Mouse (Mus musculus): ENCODE data around the gene Fbp2. TPM values are rescaled to one million over a fixed set of nuclear protein-coding genes. Genes with fewer than 3 reads are reported as not detected.
"Not testable (repeated sequence)": the region's sequence is repeated elsewhere in the genome, so short reads cannot be mapped to it uniquely, and the experiment has no call there.

Fbp2 gene
- polyA plus RNA-seq, 1 experiment from 2014 or later: 0.13 TPM

GRCm38 (mm10) chr13:62870605-62871004 lies 12.4 kb upstream of the Fbp2 start:
- Histone ChIP-seq H3K4me2 (ENCODE audit: low read length) (no peak overlapping the region), H3K36me3 (ENCODE audit: control insufficient read depth, insufficient read depth, low read length) (no peaks in the 10 kb centered on the region), H3K4me1 (ENCODE audit: control insufficient read depth, insufficient read depth, low read length) (no peaks in the 10 kb centered on the region), H3K9me3 (replicated peaks; ENCODE audit: control insufficient read depth, low read length) (no peaks in the 10 kb centered on the region), H3K27ac (ENCODE audit: low read depth, low read length) (no peak overlapping the region), H3K9ac (ENCODE audit: low read length) (no peak overlapping the region), H3K4me3 (ENCODE audit: low read depth, low read length) (no peak overlapping the region), H3K27me3 (replicated peaks; ENCODE audit: control insufficient read depth, insufficient read depth, low read length) (no peaks in the 10 kb centered on the region)
- WGBS: 77% methylated on average over 2 of the region's 2 CpGs
- no peak for DNase-seq (ENCODE audit: low spot score)
- no peak for ATAC-seq

GRCm38 (mm10) chr13:62866817-62867216 lies 8.6 kb upstream of the Fbp2 start:
- Histone ChIP-seq H3K27ac (ENCODE audit: low read depth, low read length) (no peak overlapping the region), H3K4me1 (ENCODE audit: control insufficient read depth, insufficient read depth, low read length) (no peaks in the 10 kb centered on the region), H3K4me2 (ENCODE audit: low read length) (no peak overlapping the region), H3K9me3 (replicated peaks; ENCODE audit: control insufficient read depth, low read length) (no peaks in the 10 kb centered on the region), H3K27me3 (replicated peaks; ENCODE audit: control insufficient read depth, insufficient read depth, low read length) (no peaks in the 10 kb centered on the region), H3K36me3 (ENCODE audit: control insufficient read depth, insufficient read depth, low read length) (no peaks in the 10 kb centered on the region), H3K9ac (ENCODE audit: low read length) (no peak overlapping the region), H3K4me3 (ENCODE audit: low read depth, low read length) (no peak overlapping the region)
- no peak for ATAC-seq
- peak; percentile 47 for DNase-seq (ENCODE audit: low spot score)
- 49% methylated on average over 4 of the region's 4 CpGs for WGBS

GRCm38 (mm10) chr13:62865651-62866315 lies 7.6 kb upstream of the Fbp2 start:
- H3K9me3 ChIP-seq (replicated peaks; ENCODE audit: control insufficient read depth, low read length): no peaks in the 10 kb centered on the region
- no peaks in the 10 kb centered on the region for H3K4me1 ChIP-seq (ENCODE audit: control insufficient read depth, insufficient read depth, low read length)
- H3K27me3 ChIP-seq (replicated peaks; ENCODE audit: control insufficient read depth, insufficient read depth, low read length): no peaks in the 10 kb centered on the region
- H3K36me3 ChIP-seq (ENCODE audit: control insufficient read depth, insufficient read depth, low read length): no peaks in the 10 kb centered on the region
- 77% methylated on average over 11 of the region's 11 CpGs for WGBS
- ATAC-seq: no peak
- DNase-seq (ENCODE audit: low spot score): no peak
- H3K27ac ChIP-seq (ENCODE audit: low read depth, low read length): no peak overlapping the region
- no peak overlapping the region for H3K4me3 ChIP-seq (ENCODE audit: low read depth, low read length)
- no peak overlapping the region for H3K4me2 ChIP-seq (ENCODE audit: low read length)
- no peak overlapping the region for H3K9ac ChIP-seq (ENCODE audit: low read length)

GRCm38 (mm10) chr13:62863771-62864170 lies 5.5 kb upstream of the Fbp2 start:
- H3K36me3 ChIP-seq (ENCODE audit: control insufficient read depth, insufficient read depth, low read length): no peaks in the 10 kb centered on the region
- 81% methylated on average over 6 of the region's 6 CpGs for WGBS
- ATAC-seq (no peak), DNase-seq (ENCODE audit: low spot score) (no peak)
- H3K9me3 ChIP-seq (replicated peaks; ENCODE audit: control insufficient read depth, low read length): no peaks in the 10 kb centered on the region
- H3K9ac ChIP-seq (ENCODE audit: low read length): no peak overlapping the region
- H3K4me2 ChIP-seq (ENCODE audit: low read length): no peak overlapping the region
- no peaks in the 10 kb centered on the region for H3K27me3 ChIP-seq (replicated peaks; ENCODE audit: control insufficient read depth, insufficient read depth, low read length)
- H3K27ac ChIP-seq (ENCODE audit: low read depth, low read length): no peak overlapping the region
- no peak overlapping the region for H3K4me3 ChIP-seq (ENCODE audit: low read depth, low read length)
- no peaks in the 10 kb centered on the region for H3K4me1 ChIP-seq (ENCODE audit: control insufficient read depth, insufficient read depth, low read length)

- no peak overlapping the region for H3K27ac ChIP-seq (ENCODE audit: low read depth, low read length)
- DNase-seq (ENCODE audit: low spot score) (no peak), ATAC-seq (no peak)
- no peaks in the 10 kb centered on the region for H3K4me1 ChIP-seq (ENCODE audit: control insufficient read depth, insufficient read depth, low read length)
- H3K27me3 ChIP-seq (replicated peaks; ENCODE audit: control insufficient read depth, insufficient read depth, low read length): no peaks in the 10 kb centered on the region
- no peak overlapping the region for H3K4me3 ChIP-seq (ENCODE audit: low read depth, low read length)
- no peaks in the 10 kb centered on the region for H3K36me3 ChIP-seq (ENCODE audit: control insufficient read depth, insufficient read depth, low read length)
- H3K9ac ChIP-seq (ENCODE audit: low read length): no peak overlapping the region
- H3K4me2 ChIP-seq (ENCODE audit: low read length): no peak overlapping the region
- no peaks in the 10 kb centered on the region for H3K9me3 ChIP-seq (replicated peaks; ENCODE audit: control insufficient read depth, low read length)
- WGBS: 87% methylated on average over 3 of the region's 3 CpGs
These were observed 4.7 kb upstream of the Fbp2 start for GRCm38 (mm10) chr13:62862875-62863274.

- Histone ChIP-seq H3K9ac (ENCODE audit: low read length) (no peak overlapping the region), H3K4me3 (ENCODE audit: low read depth, low read length) (no peak overlapping the region), H3K9me3 (replicated peaks; ENCODE audit: control insufficient read depth, low read length) (no peaks in the 10 kb centered on the region), H3K27me3 (replicated peaks; ENCODE audit: control insufficient read depth, insufficient read depth, low read length) (no peaks in the 10 kb centered on the region), H3K27ac (ENCODE audit: low read depth, low read length) (no peak overlapping the region), H3K4me1 (ENCODE audit: control insufficient read depth, insufficient read depth, low read length) (no peaks in the 10 kb centered on the region), H3K36me3 (ENCODE audit: control insufficient read depth, insufficient read depth, low read length) (no peaks in the 10 kb centered on the region), H3K4me2 (ENCODE audit: low read length) (no peak overlapping the region)
- WGBS: 83% methylated on average over 4 of the region's 4 CpGs
- ATAC-seq (no peak), DNase-seq (ENCODE audit: low spot score) (no peak)
These were observed 1.8 kb upstream of the Fbp2 start for GRCm38 (mm10) chr13:62860068-62860467.

- H3K36me3 ChIP-seq (ENCODE audit: control insufficient read depth, insufficient read depth, low read length); H3K4me2 ChIP-seq (ENCODE audit: low read length); H3K4me1 ChIP-seq (ENCODE audit: control insufficient read depth, insufficient read depth, low read length); H3K27ac ChIP-seq (ENCODE audit: low read depth, low read length); DNase-seq (ENCODE audit: low spot score); H3K27me3 ChIP-seq (replicated peaks; ENCODE audit: control insufficient read depth, insufficient read depth, low read length); H3K9ac ChIP-seq (ENCODE audit: low read length); H3K9me3 ChIP-seq (replicated peaks; ENCODE audit: control insufficient read depth, low read length); H3K4me3 ChIP-seq (ENCODE audit: low read depth, low read length); ATAC-seq: not testable (repeated sequence)
- 91% methylated on average over 10 of the region's 10 CpGs for WGBS
These were observed 1.0 kb upstream of the Fbp2 start for GRCm38 (mm10) chr13:62859251-62859650.

GRCm38 (mm10) chr13:62856850-62857249 lies 1.4 kb downstream of the Fbp2 start:
- no peaks in the 10 kb centered on the region for H3K27me3 ChIP-seq (replicated peaks; ENCODE audit: control insufficient read depth, insufficient read depth, low read length)
- DNase-seq (ENCODE audit: low spot score) (no peak), ATAC-seq (no peak; the same call in 1 of the 2 replicates)
- H3K4me1 ChIP-seq (ENCODE audit: control insufficient read depth, insufficient read depth, low read length): no peaks in the 10 kb centered on the region
- no peak overlapping the region for H3K4me2 ChIP-seq (ENCODE audit: low read length)
- H3K9ac ChIP-seq (ENCODE audit: low read length): no peak overlapping the region
- WGBS: 87% methylated on average over 14 of the region's 14 CpGs
- H3K9me3 ChIP-seq (replicated peaks; ENCODE audit: control insufficient read depth, low read length): no peaks in the 10 kb centered on the region
- H3K4me3 ChIP-seq (ENCODE audit: low read depth, low read length): no peak overlapping the region
- H3K27ac ChIP-seq (ENCODE audit: low read depth, low read length): no peak overlapping the region
- H3K36me3 ChIP-seq (ENCODE audit: control insufficient read depth, insufficient read depth, low read length): no peaks in the 10 kb centered on the region

GRCm38 (mm10) chr13:62856305-62856675 lies 1.9 kb downstream of the Fbp2 start:
- no peaks in the 10 kb centered on the region for H3K36me3 ChIP-seq (ENCODE audit: control insufficient read depth, insufficient read depth, low read length)
- DNase-seq (ENCODE audit: low spot score): peak; percentile 91
- H3K27ac ChIP-seq (ENCODE audit: low read depth, low read length): no peak overlapping the region
- 3% methylated on average over 5 of the region's 5 CpGs for WGBS
- H3K4me2 ChIP-seq (ENCODE audit: low read length): peak overlapping the region; percentile 50
- no peaks in the 10 kb centered on the region for H3K4me1 ChIP-seq (ENCODE audit: control insufficient read depth, insufficient read depth, low read length)
- ATAC-seq: peak; percentile 93
- H3K9me3 ChIP-seq (replicated peaks; ENCODE audit: control insufficient read depth, low read length): no peaks in the 10 kb centered on the region
- peak overlapping the region; percentile 22 for H3K4me3 ChIP-seq (ENCODE audit: low read depth, low read length)
- no peaks in the 10 kb centered on the region for H3K27me3 ChIP-seq (replicated peaks; ENCODE audit: control insufficient read depth, insufficient read depth, low read length)
- no peak overlapping the region for H3K9ac ChIP-seq (ENCODE audit: low read length)

All from forebrain, embryonic 14.5 days (tissue).